Mouse (Mus musculus) E14TG2a.4 (cell line): ENCODE measurements at regions not wholly inside any gene's neighbourhood (a gene's known extent, or its start where the extent isn't known, plus 50 kb on each side); places are given as distances from the start of the nearest gene placed in this dataset.

ENCODE experiments used
- CTCF ChIP-seq: conservative IDR thresholded peaks from 2 replicates; pipeline ENCODE4 v1.5.1; 2014; ENCODE audit warnings: low read length
- NANOG ChIP-seq: IDR thresholded peaks from 2 replicates; pipeline ENCODE4 v1.6.1; 2014; ENCODE audit warnings: borderline replicate concordance, low read length, mixed read lengths

DNA sequence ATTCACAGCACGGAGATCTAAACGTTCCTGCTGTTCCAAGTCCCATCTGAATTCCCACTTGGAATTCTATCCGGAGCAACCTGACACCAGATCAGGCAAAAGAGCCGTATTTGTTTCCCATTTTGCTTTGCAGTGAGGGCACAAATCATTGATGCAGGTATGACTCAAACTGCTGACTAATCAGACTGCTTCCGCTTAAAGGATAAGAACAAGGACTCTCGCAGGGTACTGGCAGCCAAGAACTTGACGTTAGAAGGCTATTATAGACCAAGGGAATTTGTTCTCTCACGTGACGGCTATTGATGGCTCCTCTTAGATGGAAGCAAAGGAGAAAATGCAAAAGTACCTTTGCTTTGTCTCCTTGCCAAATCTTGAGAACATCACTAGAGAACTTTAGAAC lies 118.1 kb upstream of the Poc5 start:
- TF ChIP-seq CTCF (no peak), NANOG (no peak)
